8 mouse cellular contexts compared by ENCODE assay signal in genomic region chr5:93045371-93045714, GRCm38 (mm10). TPM values are rescaled to one million over a fixed set of nuclear protein-coding genes. Genes with fewer than 3 reads are reported as not detected.
DNase-seq lines count a peak whose midpoint lies in the region; ATAC-seq and TF ChIP-seq lines count a peak whose summit lies in the region.

No protein-coding gene starts in this region.

- peaks cover 51% of the 10 kb centered on the region for H3K27me3 ChIP-seq in erythroblast, embryonic 14.5 days (ENCODE audit: control insufficient read depth)
- peaks cover 59% of the 10 kb centered on the region for H3K27me3 ChIP-seq in neural tube, embryonic 11.5 days (ENCODE audit: control insufficient read depth, insufficient read depth, low read length)
- H3K27me3 ChIP-seq in liver, embryonic 12.5 days (replicated peaks) = peaks cover 81% of the 10 kb centered on the region
- H3K27me3 ChIP-seq in stomach, postnatal 0 days (ENCODE audit: control insufficient read depth, insufficient read depth, low read length) = peaks cover 2% of the 10 kb centered on the region; the same call in 1 of the 2 replicates

- ATAC-seq in erythroblast, adult 5-6 weeks (replicated peaks; ENCODE audit: low FRiP score, poor library complexity, severe bottlenecking) = no peak
- 0 out of 2 replicates have a peak, but pooled peaks have one; percentile 27 for ATAC-seq in neural tube, embryonic 11.5 days (ENCODE audit: insufficient read depth, low FRiP score, low TSS enrichment)
- ATAC-seq in liver, embryonic 12.5 days = peak; percentile 36; the same call in 1 of the 2 replicates
- no peak for ATAC-seq in stomach, postnatal 0 days (ENCODE audit: low FRiP score, low TSS enrichment)

- H3K36me3 ChIP-seq in erythroblast, embryonic 14.5 days (ENCODE audit: control insufficient read depth) = no peaks in the 10 kb centered on the region
- H3K36me3 ChIP-seq in neural tube, embryonic 11.5 days (ENCODE audit: control insufficient read depth, insufficient read depth, low read length) = no peaks in the 10 kb centered on the region
- H3K36me3 ChIP-seq in liver, embryonic 12.5 days = no peaks in the 10 kb centered on the region
- H3K36me3 ChIP-seq in stomach, postnatal 0 days (ENCODE audit: control insufficient read depth, insufficient read depth, low read length) = no peaks in the 10 kb centered on the region

- TF ChIP-seq CTCF in stomach, postnatal 0 days (IDR thresholded peaks at IDR 0.05; ENCODE audit: low read depth) = no peak

- no peak overlapping the region for H3K27ac ChIP-seq in neural tube, embryonic 11.5 days (ENCODE audit: low read depth, low read length)
- no peak overlapping the region for H3K27ac ChIP-seq in liver, embryonic 12.5 days
- H3K27ac ChIP-seq in stomach, postnatal 0 days (replicated peaks) = peak overlapping the region; percentile 53; the same call in 1 of the 2 replicates

- no peak overlapping the region for H3K9ac ChIP-seq in neural tube, embryonic 11.5 days (ENCODE audit: low read length)
- no peak overlapping the region for H3K9ac ChIP-seq in liver, embryonic 12.5 days
- H3K9ac ChIP-seq in stomach, postnatal 0 days (ENCODE audit: low read length) = peak overlapping the region; percentile 57

- no peaks in the 10 kb centered on the region; the same call in 1 of the 2 replicates for H3K9me3 ChIP-seq in erythroblast, embryonic 14.5 days (ENCODE audit: control insufficient read depth, low read length)
- H3K9me3 ChIP-seq in neural tube, embryonic 11.5 days (ENCODE audit: control insufficient read depth, low read length) = no peaks in the 10 kb centered on the region
- no peaks in the 10 kb centered on the region for H3K9me3 ChIP-seq in liver, embryonic 12.5 days (replicated peaks)
- no peaks in the 10 kb centered on the region for H3K9me3 ChIP-seq in stomach, postnatal 0 days (ENCODE audit: control insufficient read depth, low read length)

- no peaks in the 10 kb centered on the region for H3K4me1 ChIP-seq in erythroblast, embryonic 14.5 days (ENCODE audit: control insufficient read depth)
- peaks cover 14% of the 10 kb centered on the region for H3K4me1 ChIP-seq in neural tube, embryonic 11.5 days (ENCODE audit: control insufficient read depth, insufficient read depth, low read length)
- peaks cover 13% of the 10 kb centered on the region; the same call in 1 of the 2 replicates for H3K4me1 ChIP-seq in liver, embryonic 12.5 days
- H3K4me1 ChIP-seq in stomach, postnatal 0 days (replicated peaks; ENCODE audit: control insufficient read depth, insufficient read depth) = peaks cover 7% of the 10 kb centered on the region; the same call in 1 of the 2 replicates

- TF ChIP-seq EP300 in stomach, postnatal 0 days (optimal IDR thresholded peaks at IDR 0.05) = no peak

- WGBS in neural tube, embryonic 11.5 days = under 1% methylated on average over 19 of the region's 19 CpGs
- 2% methylated on average over 19 of the region's 19 CpGs for WGBS in liver, embryonic 12.5 days (ENCODE audit: insufficient replicate concordance)
- WGBS in stomach, postnatal 0 days = 5% methylated on average over 19 of the region's 19 CpGs

- peak overlapping the region; percentile 93 for H3K4me2 ChIP-seq in neural tube, embryonic 11.5 days (ENCODE audit: low read depth)
- peak overlapping the region; percentile 62 for H3K4me2 ChIP-seq in liver, embryonic 12.5 days
- peak overlapping the region; percentile 84 for H3K4me2 ChIP-seq in stomach, postnatal 0 days (replicated peaks; ENCODE audit: low read depth)

- DNase-seq in neural tube, embryonic 11.5 days (ENCODE audit: low spot score) = no peak
- DNase-seq in neural tube, embryonic 10.5 days (ENCODE audit: extremely low spot score, low spot score) = no peak
- DNase-seq in stomach, postnatal 0 days (ENCODE audit: low spot score) = no peak
- no peak for DNase-seq in ovary, postnatal 36 days (ENCODE audit: low spot score)
- no peak for DNase-seq in cerebellum, adult 18-20 months

- H3K4me3 ChIP-seq in erythroblast, embryonic 14.5 days (replicated peaks) = peak overlapping the region; percentile 48
- peak overlapping the region; percentile 46 for H3K4me3 ChIP-seq in neural tube, embryonic 11.5 days (ENCODE audit: low read depth, low read length)
- H3K4me3 ChIP-seq in liver, embryonic 12.5 days = peak overlapping the region; percentile 46
- H3K4me3 ChIP-seq in stomach, postnatal 0 days (ENCODE audit: low read depth, low read length) = peak overlapping the region; percentile 62

RNA-seq across cellular contexts. Expression of gene Sowahb, which starts 0.5 kb away (rescaled TPM):
- polyA plus RNA-seq in erythroblast, embryonic 14.5 days (2012) = 0.01 TPM in 1 of 2 replicates, not detected in the other
- total RNA-seq in erythroblast, adult 5-6 weeks (2015; ENCODE audit: low replicate concordance) = not detected in 2 replicates
- not detected in 2 replicates for total RNA-seq in erythroblast, adult 5-6 weeks (2017; ENCODE audit: low replicate concordance)
- polyA plus RNA-seq in neural tube, embryonic 11.5 days (2014; fragmentation: Nextera tagmentation; extraction: Ambion mirVana) = 0.41 and 0.58 TPM in 2 replicates
- 0.36 and 0.50 TPM in 2 replicates for polyA plus RNA-seq in liver, embryonic 12.5 days (2016; fragmentation: Nextera tagmentation; extraction: Ambion mirVana)
- 1.7 and 2.1 TPM in 2 replicates for polyA plus RNA-seq in stomach, postnatal 0 days (2015; fragmentation: Nextera tagmentation; extraction: Ambion mirVana)

RNA-seq across cellular contexts. Expression of gene Sept11, which starts 47.9 kb away (rescaled TPM):
- 0.27 and 0.68 TPM in 2 replicates for polyA plus RNA-seq in erythroblast, embryonic 14.5 days (2012)
- 12.7 and 13.0 TPM in 2 replicates for total RNA-seq in erythroblast, adult 5-6 weeks (2015; ENCODE audit: low replicate concordance)
- 6.1 and 15.5 TPM in 2 replicates for total RNA-seq in erythroblast, adult 5-6 weeks (2017; ENCODE audit: low replicate concordance)
- 276 and 289 TPM in 2 replicates for polyA plus RNA-seq in neural tube, embryonic 11.5 days (2014; fragmentation: Nextera tagmentation; extraction: Ambion mirVana)
- 57.6 and 59.0 TPM in 2 replicates for polyA plus RNA-seq in liver, embryonic 12.5 days (2016; fragmentation: Nextera tagmentation; extraction: Ambion mirVana)
- 37.9 and 42.5 TPM in 2 replicates for polyA plus RNA-seq in stomach, postnatal 0 days (2015; fragmentation: Nextera tagmentation; extraction: Ambion mirVana)

Comparison
In these comparisons a context has a peak if more than half of its experiments do, and no peak if none do; other contexts are left out.
1. ATAC-seq: peak in neural tube, embryonic 11.5 days (single experiment) and liver, embryonic 12.5 days (single experiment); none in erythroblast, adult 5-6 weeks (single experiment) and stomach, postnatal 0 days (single experiment).
2. RNA of gene Sept11, which starts 47.9 kb away (polyA plus RNA-seq): 276 to 289 TPM in neural tube, embryonic 11.5 days, 57.6 to 59.0 TPM in liver, embryonic 12.5 days and 37.9 to 42.5 TPM in stomach, postnatal 0 days; 0.27 to 0.68 TPM in erythroblast, embryonic 14.5 days; every median in the first group is over 10 times any median in the second.
3. Peak in every context shown above with its lines, with median percentiles within 50 percentile points of each other: H3K4me3 ChIP-seq and H3K4me2 ChIP-seq.